Comparison of ENCODE assay signal across 8 mouse cellular contexts in genomic region chr4:76450351-76451018, GRCm38 (mm10).
DNase-seq lines count a peak whose midpoint lies in the region; ATAC-seq lines count a peak whose summit lies in the region.

No protein-coding gene starts in this region.

- peak overlapping the region; percentile 98 for H3K27ac ChIP-seq in embryonic facial prominence, embryonic 14.5 days (replicated peaks; ENCODE audit: low read depth, low read length)
- H3K27ac ChIP-seq in heart, embryonic 14.5 days (replicated peaks in 1 of 2; ENCODE audit: control insufficient read depth in 1 of 2, insufficient read depth in 1 of 2, low read depth in 2 of 2, low read length in 2 of 2), result peak overlapping the region; percentile 95 to 96

- DNase-seq in 3134 (ENCODE audit: extremely low read depth, insufficient read length, low spot score), result peak; percentile 5
- DNase-seq in adrenal gland, postnatal 4 days (ENCODE audit: low spot score in 2 of 2), result peak; percentile 15 to 25
- peak; percentile 92 for DNase-seq in embryonic facial prominence, embryonic 14.5 days (ENCODE audit: low spot score)
- peak; percentile 56 to 69 for DNase-seq in layer of hippocampus, postnatal 14 days (ENCODE audit: low spot score in 2 of 2)
- DNase-seq in lung, postnatal 10 days, result peak; percentile 60
- peak; percentile 52 to 60 for DNase-seq in right cerebral cortex, adult 2 months (ENCODE audit: low spot score in 2 of 2)
- no peak for DNase-seq in thymus, postnatal 4 days

- no peaks in the 10 kb centered on the region for H3K9me3 ChIP-seq in embryonic facial prominence, embryonic 14.5 days (ENCODE audit: control insufficient read depth, low read length)
- H3K9me3 ChIP-seq in heart, embryonic 14.5 days (ENCODE audit: control insufficient read depth, low read length), result no peaks in the 10 kb centered on the region

- H3K36me3 ChIP-seq in embryonic facial prominence, embryonic 14.5 days (ENCODE audit: control insufficient read depth, insufficient read depth, low read length), result no peaks in the 10 kb centered on the region
- no peaks in the 10 kb centered on the region for H3K36me3 ChIP-seq in heart, embryonic 14.5 days (ENCODE audit: control insufficient read depth, insufficient read depth, low read length)

- H3K27me3 ChIP-seq in embryonic facial prominence, embryonic 14.5 days (replicated peaks; ENCODE audit: control insufficient read depth, insufficient read depth, low read length), result no peaks in the 10 kb centered on the region
- H3K27me3 ChIP-seq in heart, embryonic 14.5 days (ENCODE audit: control insufficient read depth, insufficient read depth, low read length), result no peaks in the 10 kb centered on the region

- WGBS in embryonic facial prominence, embryonic 14.5 days, result under 1% methylated on average over 33 of the region's 34 CpGs
- WGBS in heart, embryonic 14.5 days, result under 1% methylated on average over 33 of the region's 34 CpGs

- peaks cover 11% of the 10 kb centered on the region for H3K4me1 ChIP-seq in embryonic facial prominence, embryonic 14.5 days (ENCODE audit: control insufficient read depth, insufficient read depth, low read length)
- peaks cover 9 to 16% of the 10 kb centered on the region in 2 experiments for H3K4me1 ChIP-seq in heart, embryonic 14.5 days (ENCODE audit: control insufficient read depth in 2 of 2, insufficient read depth in 2 of 2, low read length in 2 of 2)

- H3K9ac ChIP-seq in embryonic facial prominence, embryonic 14.5 days (ENCODE audit: low read depth, low read length), result peak overlapping the region; percentile 98
- peak overlapping the region; percentile 98 for H3K9ac ChIP-seq in heart, embryonic 14.5 days (ENCODE audit: low read length)

- H3K4me2 ChIP-seq in embryonic facial prominence, embryonic 14.5 days (ENCODE audit: low read depth, low read length), result peak overlapping the region; percentile 80
- peak overlapping the region; percentile 68 for H3K4me2 ChIP-seq in heart, embryonic 14.5 days (ENCODE audit: low read length)

- H3K4me3 ChIP-seq in embryonic facial prominence, embryonic 14.5 days (ENCODE audit: low read depth, low read length), result peak overlapping the region; percentile 87
- H3K4me3 ChIP-seq in heart, embryonic 14.5 days (ENCODE audit: control insufficient read depth in 1 of 2, insufficient read depth in 1 of 2, low read depth in 1 of 2, low read length in 2 of 2), result peak overlapping the region; percentile 75 to 98

- ATAC-seq in embryonic facial prominence, embryonic 14.5 days (ENCODE audit: low read depth), result peak; percentile 75
- ATAC-seq in heart, embryonic 14.5 days (ENCODE audit: insufficient number of reproducible peaks, insufficient read depth, low FRiP score, low read depth), result peak; percentile 64
